Mouse (Mus musculus) thymus, postnatal 10 days (tissue): ENCODE results near the gene Shc3.

Experiments used
- DNase-seq, 2 experiments: peaks; one replicate each; pipeline ENCODE4 v3.0.0; 2021; ENCODE audit warnings: low spot score in 2 of 2

The Shc3 gene

DNA sequence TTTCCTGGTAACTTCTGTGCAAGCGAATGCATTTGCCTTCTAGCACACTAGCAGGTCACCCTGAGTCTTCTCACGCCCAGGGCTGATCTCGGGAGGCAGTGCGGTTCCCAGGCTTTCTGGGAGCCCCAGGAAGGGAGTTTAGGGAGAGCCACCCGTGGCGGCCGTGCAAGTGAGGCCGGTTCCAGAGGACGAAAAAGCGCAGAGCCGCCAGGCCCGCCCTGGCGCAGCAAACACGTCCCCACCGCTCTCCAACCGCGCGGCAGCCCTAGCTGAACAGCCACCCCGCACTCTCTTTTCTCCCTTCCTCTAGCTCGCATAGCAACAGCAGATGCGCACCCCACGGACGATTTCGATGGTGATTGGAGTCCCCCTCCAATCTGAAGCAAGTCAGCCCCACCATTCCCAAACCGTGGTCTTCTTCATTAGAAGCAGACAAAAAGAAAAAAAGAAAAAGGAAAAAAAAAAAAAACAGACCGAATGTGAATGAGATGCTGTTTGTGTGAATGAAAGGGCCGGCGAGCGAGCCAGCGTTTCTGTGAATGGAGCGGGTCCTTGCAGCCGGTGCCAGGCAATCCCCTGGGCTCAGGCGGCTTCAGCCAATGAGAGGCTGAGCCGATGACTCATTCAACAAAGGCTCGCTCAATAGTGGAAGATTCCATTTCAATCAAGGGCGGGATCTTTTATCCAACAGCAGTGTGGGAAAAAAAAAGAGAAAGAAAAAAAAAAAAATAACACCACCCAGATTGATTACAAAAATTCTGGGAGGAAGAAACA lies at the start of gene Shc3:
Gene Shc3 (minus strand): TSS at position 509 of the 774 bp plus-strand sequence.
- no peak for DNase-seq

DNA sequence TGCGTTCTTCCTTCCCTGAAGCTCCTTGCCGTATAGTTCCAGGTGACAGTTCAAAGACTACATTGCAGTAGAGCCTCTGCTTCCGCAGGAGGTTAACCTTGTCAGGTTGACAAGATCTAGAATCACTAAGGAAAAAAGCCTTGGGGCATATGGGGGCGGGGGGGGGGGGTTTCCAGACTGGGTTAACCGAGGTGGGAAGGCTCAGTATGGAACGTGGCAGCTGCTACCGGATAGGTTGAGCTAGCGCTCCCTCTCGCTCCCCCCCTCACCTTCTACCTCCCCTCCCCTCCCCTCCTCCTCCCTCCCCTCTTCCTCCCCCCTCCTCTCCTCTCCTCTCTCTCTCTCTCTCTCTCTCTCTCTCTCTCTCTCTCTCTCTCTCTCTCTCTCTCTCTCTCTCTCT lies 49.4 kb upstream of the Shc3 start:
- DNase-seq, result no peak

DNA sequence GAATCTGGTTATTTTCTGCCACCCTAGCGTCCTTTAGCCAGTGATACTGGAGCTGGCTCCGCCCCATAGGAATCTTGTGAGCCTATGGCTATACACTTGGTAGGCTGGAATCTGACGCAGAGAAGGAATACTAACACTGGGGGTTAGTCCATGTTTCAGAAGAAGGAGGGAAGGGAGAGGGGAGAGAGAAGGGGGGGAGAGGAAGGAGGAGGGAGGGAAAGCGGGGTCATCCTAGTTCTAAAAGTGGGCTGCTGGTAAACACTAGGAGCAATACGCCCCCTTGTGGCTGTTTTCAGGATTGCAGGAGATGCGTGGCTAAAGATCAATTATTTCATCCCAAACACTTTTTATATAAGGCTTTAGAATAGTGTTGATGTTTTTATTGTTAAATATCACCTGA lies 48.6 kb upstream of the Shc3 start:
- DNase-seq, result peak in 1 of 2 experiments; percentile 30

GRCm38 (mm10) chr13:51617306-51617705 lies 48.1 kb upstream of the Shc3 start:
- no peak for DNase-seq

- DNase-seq, result no peak
Observed at GRCm38 (mm10) chr13:51616417-51617044, 47.3 kb upstream of the Shc3 start.

DNA sequence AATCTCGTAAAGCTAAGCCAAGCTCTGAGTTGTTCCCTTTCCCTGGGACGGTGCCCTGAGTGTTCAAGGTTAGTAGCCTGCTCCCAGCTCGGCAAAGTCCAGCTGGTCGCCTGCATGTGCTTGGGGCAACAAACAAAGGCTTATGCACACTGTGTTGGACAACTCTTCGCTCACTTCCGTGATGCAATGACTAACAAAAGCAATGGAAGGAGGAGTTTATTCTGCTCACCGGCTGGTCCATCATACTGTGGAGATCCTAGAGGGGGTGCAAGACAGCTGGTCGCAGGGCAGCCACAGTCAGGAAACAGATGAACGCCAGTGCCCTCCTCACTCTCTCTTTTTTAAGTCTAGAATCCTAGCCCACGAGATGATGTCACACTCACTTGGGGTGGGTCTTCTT lies 46.6 kb upstream of the Shc3 start:
- DNase-seq, result no peak

DNA sequence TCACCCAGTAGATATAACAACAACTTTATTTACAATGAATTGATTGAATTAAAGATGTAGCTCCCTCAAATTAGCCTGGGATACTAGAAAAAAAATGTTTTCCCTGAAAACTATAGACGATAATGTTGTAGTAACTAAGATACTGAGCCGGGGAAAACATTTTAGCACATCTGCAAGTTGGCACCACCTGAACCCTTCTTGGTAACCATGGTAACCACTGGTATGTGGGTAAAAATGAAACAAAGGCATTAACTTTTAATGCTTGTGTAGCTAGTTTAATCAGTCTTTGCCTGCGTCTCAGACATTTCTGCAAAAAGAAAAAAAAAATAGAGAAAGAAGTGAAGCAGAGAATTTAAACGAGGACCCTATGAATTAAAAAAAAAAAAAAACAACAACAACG lies 42.3 kb upstream of the Shc3 start:
- DNase-seq, result no peak

GRCm38 (mm10) chr13:51611060-51611459 lies 41.8 kb upstream of the Shc3 start:
- DNase-seq, result no peak

GRCm38 (mm10) chr13:51609231-51609630 lies 40.0 kb upstream of the Shc3 start:
- DNase-seq, result no peak

DNA sequence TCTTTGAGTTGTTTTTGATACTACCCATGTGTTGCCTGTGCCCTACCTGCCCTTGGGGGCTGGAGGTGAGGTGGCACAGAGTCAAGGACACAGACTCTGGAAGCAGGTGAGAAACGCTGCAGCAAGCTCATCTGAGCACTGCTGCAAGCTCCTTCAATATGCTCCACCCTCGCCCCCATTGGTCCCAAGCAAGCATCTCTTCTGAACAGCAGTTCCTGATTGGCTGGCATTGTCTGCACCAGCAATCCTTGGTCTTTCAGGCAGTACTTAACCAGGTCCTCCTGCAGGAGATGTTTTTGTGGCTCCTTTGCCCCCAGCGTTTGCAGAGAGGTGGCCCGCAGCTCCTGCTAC lies 34.6 kb upstream of the Shc3 start:
- DNase-seq, result no peak

DNA sequence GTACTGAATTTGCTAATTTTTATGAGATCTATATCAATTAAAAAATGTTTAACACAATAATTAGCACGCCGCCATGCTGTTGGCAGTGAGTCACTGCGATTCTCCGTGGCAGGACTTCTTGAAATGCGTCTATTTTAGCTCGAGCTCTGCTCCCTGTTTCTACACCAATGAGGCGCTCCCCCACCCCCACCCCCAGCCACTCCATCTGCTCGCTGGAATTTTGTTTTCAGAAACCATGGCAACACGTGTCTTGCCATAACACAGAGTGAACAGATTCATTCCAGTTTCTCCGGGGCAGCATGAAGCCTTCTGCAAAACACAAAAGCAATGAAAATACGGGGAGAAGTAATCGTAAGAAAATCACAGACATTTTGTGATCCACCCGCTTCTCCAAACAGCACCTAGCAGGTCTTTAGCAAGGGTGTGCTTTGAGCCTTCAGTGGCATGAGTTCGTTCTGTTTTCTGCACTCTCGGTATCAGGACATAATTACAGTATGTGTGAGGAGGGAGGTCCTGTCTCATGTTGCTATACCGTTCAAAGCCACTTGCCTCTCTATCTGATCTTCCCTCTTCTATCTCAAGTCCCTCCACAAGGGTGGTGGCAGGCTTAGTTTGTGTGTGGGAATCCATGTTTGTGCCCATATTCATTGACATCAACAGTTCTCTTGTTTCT lies 34.1 kb upstream of the Shc3 start:
- no peak for DNase-seq

DNA sequence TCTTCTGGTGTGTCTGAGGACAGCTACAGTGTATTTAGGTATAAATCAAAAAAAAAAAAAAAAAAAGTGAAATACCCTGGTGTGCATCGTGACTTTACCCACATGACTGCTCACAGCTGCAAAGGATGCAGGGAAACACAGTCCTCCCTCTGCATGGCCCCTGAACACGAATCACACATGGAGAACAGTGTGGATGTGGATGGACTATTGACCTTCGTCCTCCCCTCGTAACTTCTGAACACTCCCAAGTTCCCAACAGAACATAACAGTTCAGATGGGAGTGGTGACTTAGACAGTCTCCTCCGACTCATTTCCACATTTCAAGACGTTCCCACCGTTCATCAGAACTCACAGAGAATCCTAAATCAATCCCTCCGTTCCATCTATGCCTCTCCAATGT lies 33.5 kb upstream of the Shc3 start:
- no peak for DNase-seq

DNA sequence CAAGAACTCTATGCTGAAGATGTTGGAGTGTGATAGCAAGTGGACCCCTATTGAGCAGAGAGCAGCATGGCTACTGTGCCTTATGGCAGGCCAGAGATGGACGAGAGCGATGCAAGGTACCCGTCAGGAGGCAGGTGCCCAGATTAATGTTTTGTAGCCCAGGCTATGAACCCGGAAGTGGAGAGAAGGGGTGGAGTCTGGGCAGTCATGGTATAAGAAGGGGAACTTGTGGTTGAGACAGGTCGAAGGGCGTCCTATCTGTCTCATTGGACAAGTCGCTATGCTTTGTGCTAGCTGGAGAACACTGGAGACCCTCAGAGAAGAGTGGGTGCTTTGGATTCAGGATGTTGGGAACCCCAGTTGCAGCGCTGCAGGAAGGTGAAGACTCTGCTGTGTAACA lies 30.9 kb upstream of the Shc3 start:
- no peak for DNase-seq

GRCm38 (mm10) chr13:51598063-51598462 lies 28.8 kb upstream of the Shc3 start:
- DNase-seq, result no peak

GRCm38 (mm10) chr13:51595404-51595803 lies 26.2 kb upstream of the Shc3 start:
- no peak for DNase-seq

GRCm38 (mm10) chr13:51594656-51595311 lies 25.6 kb upstream of the Shc3 start:
- no peak for DNase-seq

- DNase-seq, result no peak
Observed at GRCm38 (mm10) chr13:51588005-51588404, 18.8 kb upstream of the Shc3 start.

DNA sequence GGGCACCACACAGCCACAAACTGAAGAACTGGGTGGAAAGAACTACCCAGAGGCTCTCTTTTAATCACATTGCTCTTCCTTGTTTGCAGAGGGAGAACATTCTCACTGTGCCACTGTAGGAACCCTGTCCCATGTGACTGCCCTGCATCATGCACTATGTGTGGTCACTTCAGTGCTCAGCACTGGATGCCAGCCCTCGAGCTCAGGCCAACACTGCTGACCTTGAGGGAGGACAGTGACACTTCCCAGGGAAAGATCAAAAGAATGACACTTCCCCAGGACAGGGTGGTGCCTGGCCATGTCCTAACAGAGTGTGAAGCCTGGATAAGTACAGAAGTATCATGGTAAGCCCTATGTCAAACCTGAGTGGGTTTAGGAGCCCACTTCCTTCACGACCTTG lies 13.0 kb upstream of the Shc3 start:
- no peak for DNase-seq

DNA sequence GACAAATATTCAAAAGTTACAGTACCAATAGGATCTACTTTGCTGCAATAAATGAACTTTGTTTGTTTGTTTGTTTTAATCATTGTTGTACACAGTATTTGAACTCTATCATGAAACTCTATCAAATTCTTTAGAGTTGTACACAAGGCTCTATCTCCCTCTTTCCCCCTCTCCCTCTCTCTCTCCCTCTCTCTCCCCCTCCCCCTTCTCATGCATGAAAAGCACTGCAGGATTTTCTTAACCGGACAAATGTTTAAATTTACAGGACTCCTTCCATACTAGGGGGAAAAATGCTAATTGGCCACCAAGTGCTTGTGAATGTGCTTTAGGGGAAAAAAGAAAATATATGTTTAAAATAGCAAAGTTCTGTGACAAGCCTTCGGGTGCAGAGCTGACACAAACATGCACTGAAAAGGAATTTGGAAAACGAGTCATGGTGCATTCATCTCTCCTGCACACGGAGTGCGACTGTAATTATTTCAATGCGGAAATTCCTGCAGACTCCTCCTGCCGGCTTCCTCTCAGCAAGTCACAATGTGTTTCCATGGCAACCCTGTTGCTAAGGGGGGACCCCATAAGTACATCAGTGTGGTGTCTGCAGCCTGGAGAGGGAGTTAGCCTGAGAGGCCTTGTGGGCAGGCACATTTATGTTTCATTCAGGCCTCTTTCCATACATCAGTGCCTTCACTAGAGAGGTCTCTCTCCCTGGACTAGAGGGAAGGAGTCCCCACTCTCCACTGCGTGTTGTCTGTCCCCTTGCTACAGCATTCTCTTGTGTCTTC lies 11.2 kb upstream of the Shc3 start:
- DNase-seq, result no peak

DNA sequence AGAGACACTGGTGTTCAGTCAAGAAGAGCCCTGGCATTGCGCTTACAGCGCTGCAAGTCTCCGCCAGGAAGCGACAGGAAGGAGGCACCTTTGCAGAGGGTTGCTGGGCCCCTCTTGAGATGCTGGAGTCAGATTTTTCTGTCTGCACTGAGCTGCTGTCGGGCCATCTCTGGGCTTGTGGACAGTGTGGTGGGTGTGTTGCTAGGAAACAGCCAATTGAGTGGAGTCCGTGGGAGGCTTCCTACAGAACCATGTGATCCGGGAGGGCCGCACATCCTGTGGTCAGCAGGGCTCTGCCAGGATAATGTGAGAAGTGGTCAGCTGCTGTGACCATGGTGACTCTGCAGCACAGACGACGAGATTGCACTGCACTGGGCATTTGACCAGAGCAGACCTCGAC lies 4.6 kb upstream of the Shc3 start:
- DNase-seq, result no peak

DNA sequence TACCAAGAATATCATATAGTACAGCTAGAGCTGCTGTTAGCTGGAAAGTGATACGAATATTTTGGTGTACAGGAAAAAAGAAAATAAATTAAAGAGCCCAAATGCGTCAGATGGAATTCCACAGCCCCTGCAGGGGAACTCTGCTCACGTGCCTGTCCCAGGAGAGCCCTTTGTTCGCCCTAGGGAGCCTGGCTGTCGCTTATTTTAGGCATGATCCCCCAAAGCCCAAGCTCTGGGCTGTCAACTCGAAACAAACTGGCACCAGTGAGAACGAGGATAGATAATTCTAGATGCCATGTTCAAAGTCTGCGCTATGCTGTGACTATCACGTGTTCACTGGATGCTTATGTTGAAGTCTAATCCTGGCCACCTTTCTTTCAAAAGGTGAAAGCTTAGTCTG lies 892 bp upstream of the Shc3 start:
- no peak for DNase-seq

- no peak for DNase-seq
Observed at GRCm38 (mm10) chr13:51569685-51570068, 458 bp upstream of the Shc3 start.
